Mouse (Mus musculus) right cerebral cortex, postnatal 10 days (tissue): ENCODE measurements at regions not wholly inside any gene's neighbourhood (a gene's known extent, or its start where the extent isn't known, plus 50 kb on each side); places are given as distances from the start of the nearest gene placed in this dataset.

Experiments used
- DNase-seq, 2 experiments: peaks; one replicate each; pipeline ENCODE4 v3.0.0; 2021; ENCODE audit warnings: low spot score in 2 of 2

- peak in 1 of 2 experiments; percentile 7 for DNase-seq
Measured at GRCm38 (mm10) chr15:97504325-97504724, 201.3 kb downstream of the Rpap3 start.

- peak; percentile 23 to 31 for DNase-seq
Measured at GRCm38 (mm10) chr15:97502056-97502455, 203.6 kb downstream of the Rpap3 start.

- peak; percentile 23 to 32 for DNase-seq
Measured at GRCm38 (mm10) chr15:97501420-97501819, 204.2 kb downstream of the Rpap3 start.

- peak; percentile 5 to 10 for DNase-seq
Measured at GRCm38 (mm10) chr15:97499821-97500385, 205.7 kb downstream of the Rpap3 start.

- peak; percentile 4 to 5 for DNase-seq
Measured at GRCm38 (mm10) chr15:97499240-97499639, 206.4 kb downstream of the Rpap3 start.

GRCm38 (mm10) chr15:97498375-97498774, 207.2 kb downstream of the Rpap3 start:
- peak; percentile 9 to 16 for DNase-seq

GRCm38 (mm10) chr15:97496026-97496425, 209.6 kb downstream of the Rpap3 start:
- DNase-seq, result peak; percentile 2 to 12

- peak; percentile 1 to 4 for DNase-seq
Measured at GRCm38 (mm10) chr15:97493340-97493739, 212.3 kb downstream of the Rpap3 start.

- DNase-seq, result peak; percentile 9 to 15
Measured at GRCm38 (mm10) chr15:97491796-97492195, 213.8 kb downstream of the Rpap3 start.

GRCm38 (mm10) chr15:97487425-97487824, 218.2 kb downstream of the Rpap3 start:
- no peak for DNase-seq

GRCm38 (mm10) chr15:97471986-97472779, 225.1 kb upstream of the Amigo2 start:
- DNase-seq, result peak; percentile 9 to 16

GRCm38 (mm10) chr15:97471476-97471875, 224.4 kb upstream of the Amigo2 start:
- peak; percentile 9 to 11 for DNase-seq

GRCm38 (mm10) chr15:97469684-97470344, 222.7 kb upstream of the Amigo2 start:
- DNase-seq, result peak; percentile 11 to 16

- DNase-seq, result peak; percentile 18 to 25
Measured at GRCm38 (mm10) chr15:97468732-97469683, 221.9 kb upstream of the Amigo2 start.

GRCm38 (mm10) chr15:97467781-97468485, 220.8 kb upstream of the Amigo2 start:
- DNase-seq, result peak; percentile 15 to 20

- DNase-seq, result no peak
Measured at GRCm38 (mm10) chr15:97466906-97467465, 219.9 kb upstream of the Amigo2 start.

- DNase-seq, result peak in 1 of 2 experiments; percentile 11
Measured at GRCm38 (mm10) chr15:97466110-97466509, 219.0 kb upstream of the Amigo2 start.

GRCm38 (mm10) chr15:97465366-97465765, 218.3 kb upstream of the Amigo2 start:
- peak; percentile 19 to 21 for DNase-seq

GRCm38 (mm10) chr15:97464737-97465136, 217.7 kb upstream of the Amigo2 start:
- peak in 1 of 2 experiments; percentile 21 for DNase-seq

GRCm38 (mm10) chr15:97462587-97462986, 215.5 kb upstream of the Amigo2 start:
- peak in 1 of 2 experiments; percentile 43 for DNase-seq
